In the genomic region with DNA sequence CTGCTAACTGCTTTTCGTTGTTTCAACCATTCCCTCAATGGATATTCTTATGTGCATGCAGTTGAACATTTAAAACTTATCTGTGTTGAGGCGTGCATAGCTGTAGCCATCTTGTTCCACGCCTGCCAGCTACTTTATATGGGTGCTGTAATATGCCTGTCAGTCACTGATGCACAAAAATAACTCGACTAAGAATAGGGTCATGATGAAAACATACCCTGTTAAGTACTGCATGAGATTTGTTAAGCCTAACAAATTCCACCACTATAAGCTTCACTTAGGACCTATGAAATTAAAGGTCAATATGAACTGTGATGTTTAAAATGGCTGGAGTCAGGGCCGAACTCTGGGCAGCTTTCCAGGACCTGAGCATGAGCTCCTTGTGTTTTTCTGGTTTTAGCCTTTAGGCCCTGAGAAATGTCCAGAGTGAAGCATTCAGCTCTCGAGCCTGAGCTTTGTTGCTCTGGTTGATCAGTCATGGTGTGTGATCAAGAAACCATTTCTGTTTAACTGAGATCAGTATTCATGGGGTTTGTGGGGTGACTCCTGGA, we compare ENCODE assay signal across 10 mouse cellular contexts. TPM values are rescaled to one million over a fixed set of nuclear protein-coding genes. Genes with fewer than 3 reads are reported as not detected.
DNase-seq lines count a peak whose midpoint lies in the region; ATAC-seq lines count a peak whose summit lies in the region.
"Had no signal": no experiment of that assay in that cellular context is flagged by ENCODE, and none has a peak within 500 bp of the region (broad histone marks: within the 10 kb centered on the region; RNA-seq: fewer than 3 reads in every experiment).

No protein-coding gene starts in this region.

- H3K4me2 ChIP-seq in liver, embryonic 16.5 days (ENCODE audit: low read depth, low read length): peak overlapping the region; percentile 10; the same call in 1 of the 2 replicates
- no peak overlapping the region for H3K4me2 ChIP-seq in liver, embryonic 12.5 days
- peak overlapping the region; percentile 46 for H3K4me2 ChIP-seq in forebrain, embryonic 14.5 days (ENCODE audit: low read length)
- peak overlapping the region; percentile 72 for H3K4me2 ChIP-seq in midbrain, embryonic 12.5 days (replicated peaks)

- no peak overlapping the region for H3K27ac ChIP-seq in liver, embryonic 16.5 days (ENCODE audit: low read length)
- no peak overlapping the region for H3K27ac ChIP-seq in liver, embryonic 12.5 days
- H3K27ac ChIP-seq in forebrain, embryonic 14.5 days (ENCODE audit: low read depth, low read length): no peak overlapping the region
- no peak overlapping the region for H3K27ac ChIP-seq in midbrain, embryonic 12.5 days (replicated peaks)

- no peaks in the 10 kb centered on the region for H3K27me3 ChIP-seq in liver, embryonic 16.5 days (ENCODE audit: control insufficient read depth, insufficient read depth, low read depth, low read length)
- peaks cover 14% of the 10 kb centered on the region; the same call in 1 of the 2 replicates for H3K27me3 ChIP-seq in liver, embryonic 12.5 days (replicated peaks)
- H3K27me3 ChIP-seq in forebrain, embryonic 14.5 days (replicated peaks; ENCODE audit: control insufficient read depth, insufficient read depth, low read length): no peaks in the 10 kb centered on the region
- H3K27me3 ChIP-seq in midbrain, embryonic 12.5 days: no peaks in the 10 kb centered on the region

- peaks cover 8% of the 10 kb centered on the region for H3K4me1 ChIP-seq in liver, embryonic 16.5 days (ENCODE audit: control insufficient read depth, low read depth, low read length)
- H3K4me1 ChIP-seq in liver, embryonic 12.5 days: peaks cover 15% of the 10 kb centered on the region
- H3K4me1 ChIP-seq in forebrain, embryonic 14.5 days (ENCODE audit: control insufficient read depth, insufficient read depth, low read length): peaks cover 14% of the 10 kb centered on the region
- peaks cover 27% of the 10 kb centered on the region for H3K4me1 ChIP-seq in midbrain, embryonic 12.5 days

- no peaks in the 10 kb centered on the region for H3K9me3 ChIP-seq in liver, embryonic 16.5 days (replicated peaks; ENCODE audit: control insufficient read depth, low read length)
- no peaks in the 10 kb centered on the region for H3K9me3 ChIP-seq in liver, embryonic 12.5 days (replicated peaks)
- H3K9me3 ChIP-seq in forebrain, embryonic 14.5 days (replicated peaks; ENCODE audit: control insufficient read depth, low read length): no peaks in the 10 kb centered on the region
- H3K9me3 ChIP-seq in midbrain, embryonic 12.5 days: no peaks in the 10 kb centered on the region

- ATAC-seq in liver, embryonic 16.5 days (ENCODE audit: low read depth): no peak
- ATAC-seq in liver, embryonic 12.5 days: no peak
- ATAC-seq in forebrain, embryonic 14.5 days: no peak
- ATAC-seq in midbrain, embryonic 12.5 days (ENCODE audit: low FRiP score, low read depth): no peak

- DNase-seq in adrenal gland, postnatal 10 days: peak; percentile 19
- no peak for DNase-seq in adrenal gland, adult 18-20 months (ENCODE audit: low spot score in 2 of 2)
- no peak for DNase-seq in forebrain, embryonic 14.5 days (ENCODE audit: low spot score)
- no peak for DNase-seq in T-cell, adult 2 months (ENCODE audit: low spot score)
- DNase-seq in frontal cortex, postnatal 14 days (ENCODE audit: low spot score in 2 of 2): no peak
- DNase-seq: cerebellum, adult 8-10 months; lung, postnatal 10 days had no signal

- H3K4me3 ChIP-seq in liver, embryonic 16.5 days (ENCODE audit: low read depth, low read length): peak overlapping the region; percentile 34; the same call in 1 of the 2 replicates
- no peak overlapping the region for H3K4me3 ChIP-seq in liver, embryonic 12.5 days
- peak overlapping the region; percentile 94; the same call in 1 of the 2 replicates for H3K4me3 ChIP-seq in forebrain, embryonic 14.5 days (ENCODE audit: low read depth, low read length)
- H3K4me3 ChIP-seq in midbrain, embryonic 12.5 days: peak overlapping the region; percentile 77

- H3K36me3 ChIP-seq in liver, embryonic 16.5 days (ENCODE audit: control insufficient read depth, insufficient read depth): no peaks in the 10 kb centered on the region
- no peaks in the 10 kb centered on the region for H3K36me3 ChIP-seq in liver, embryonic 12.5 days
- H3K36me3 ChIP-seq in forebrain, embryonic 14.5 days (ENCODE audit: control insufficient read depth, insufficient read depth, low read length): no peaks in the 10 kb centered on the region
- H3K36me3 ChIP-seq in midbrain, embryonic 12.5 days: no peaks in the 10 kb centered on the region

- H3K9ac ChIP-seq in liver, embryonic 16.5 days (ENCODE audit: low read depth, low read length): no peak overlapping the region
- H3K9ac ChIP-seq in liver, embryonic 12.5 days: no peak overlapping the region
- no peak overlapping the region for H3K9ac ChIP-seq in forebrain, embryonic 14.5 days (ENCODE audit: low read length)
- no peak overlapping the region for H3K9ac ChIP-seq in midbrain, embryonic 12.5 days (replicated peaks)

- WGBS in liver, embryonic 16.5 days (ENCODE audit: insufficient replicate concordance): 49% methylated on average over 6 of the region's 6 CpGs
- 61% methylated on average over 6 of the region's 6 CpGs for whole genome bisulfite sequencing in liver, embryonic 12.5 days (ENCODE audit: insufficient replicate concordance)
- 67% methylated on average over 6 of the region's 6 CpGs for WGBS in forebrain, embryonic 14.5 days
- 72% methylated on average over 6 of the region's 6 CpGs for WGBS in midbrain, embryonic 12.5 days

RNA-seq across cellular contexts. Expression of a gene that starts 2.0 kb away (rescaled TPM):
- total RNA-seq in adrenal gland, postnatal 10 days (2021): 10 to 100 TPM in 1 of 2 experiments, 1 to 10 TPM in 1; 8.0 to 10.9 TPM
- 1 to 10 TPM; 1.9 to 2.8 TPM for total RNA-seq in adrenal gland, adult 18-20 months (2021)
- polyA plus RNA-seq in liver, embryonic 16.5 days (2015; fragmentation: Nextera tagmentation; extraction: Ambion mirVana): 14.4 and 14.7 TPM in 2 replicates
- polyA plus RNA-seq in liver, embryonic 12.5 days (2016; fragmentation: Nextera tagmentation; extraction: Ambion mirVana): 2.6 and 2.8 TPM in 2 replicates
- 16.0 and 16.5 TPM in 2 replicates for polyA plus RNA-seq in forebrain, embryonic 14.5 days (2014; fragmentation: Nextera tagmentation; extraction: Ambion mirVana)
- 31.4 and 34.3 TPM in 2 replicates for polyA plus RNA-seq in midbrain, embryonic 12.5 days (2016; fragmentation: Nextera tagmentation; extraction: Ambion mirVana)

RNA-seq across cellular contexts. Expression of a gene that starts 2.2 kb away (rescaled TPM):
- 1 to 10 TPM; 3.1 to 6.7 TPM for total RNA-seq in adrenal gland, postnatal 10 days (2021)
- 1 to 10 TPM; 3.2 to 3.4 TPM for total RNA-seq in adrenal gland, adult 18-20 months (2021)
- 1.1 and 1.4 TPM in 2 replicates for polyA plus RNA-seq in liver, embryonic 16.5 days (2015; fragmentation: Nextera tagmentation; extraction: Ambion mirVana)
- 2.8 and 3.7 TPM in 2 replicates for polyA plus RNA-seq in liver, embryonic 12.5 days (2016; fragmentation: Nextera tagmentation; extraction: Ambion mirVana)
- polyA plus RNA-seq in forebrain, embryonic 14.5 days (2014; fragmentation: Nextera tagmentation; extraction: Ambion mirVana): 31.6 and 46.1 TPM in 2 replicates
- polyA plus RNA-seq in midbrain, embryonic 12.5 days (2016; fragmentation: Nextera tagmentation; extraction: Ambion mirVana): 92.4 and 93.9 TPM in 2 replicates

RNA-seq across cellular contexts. Expression of a gene that starts 39.1 kb away (rescaled TPM):
- total RNA-seq in adrenal gland, postnatal 10 days (2021): not detected
- not detected for total RNA-seq in adrenal gland, adult 18-20 months (2021)
- polyA plus RNA-seq in liver, embryonic 16.5 days (2015; fragmentation: Nextera tagmentation; extraction: Ambion mirVana): 0.08 TPM in 1 of 2 replicates, not detected in the other
- polyA plus RNA-seq in liver, embryonic 12.5 days (2016; fragmentation: Nextera tagmentation; extraction: Ambion mirVana): not detected in 2 replicates
- 0.11 and 0.16 TPM in 2 replicates for polyA plus RNA-seq in forebrain, embryonic 14.5 days (2014; fragmentation: Nextera tagmentation; extraction: Ambion mirVana)
- 0.26 TPM in 1 of 2 replicates, not detected in the other for polyA plus RNA-seq in midbrain, embryonic 12.5 days (2016; fragmentation: Nextera tagmentation; extraction: Ambion mirVana)
